Mouse (Mus musculus) thymus, adult 18-20 months (tissue): ENCODE results near the gene Sh3bgrl2.

ENCODE experiments used
- DNase-seq, 2 experiments: peaks; one replicate each; pipeline ENCODE4 v3.0.0; 2022; ENCODE audit warnings: mixed read lengths in 2 of 2

Gene Sh3bgrl2

DNA sequence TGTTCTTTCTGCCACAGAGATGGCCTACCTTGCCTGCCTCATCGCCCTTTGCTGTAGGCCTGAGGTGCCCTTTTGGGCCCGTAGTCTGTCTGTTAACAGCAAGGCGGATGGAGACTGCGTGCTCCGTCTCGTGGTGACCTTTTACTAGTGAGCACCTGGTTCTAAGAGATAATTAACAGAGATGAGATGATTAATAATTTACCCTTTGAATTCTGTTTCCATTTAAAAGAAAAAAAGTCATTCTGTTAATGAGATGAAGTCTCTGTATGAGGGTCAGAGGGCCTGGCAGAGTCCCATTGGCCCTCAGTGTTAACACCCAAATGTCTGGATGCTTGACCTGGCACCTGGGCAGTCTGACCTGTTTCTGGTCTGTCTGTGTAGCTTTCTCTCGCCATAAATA, 14.8 kb downstream of the Sh3bgrl2 start:
- no peak for DNase-seq

DNA sequence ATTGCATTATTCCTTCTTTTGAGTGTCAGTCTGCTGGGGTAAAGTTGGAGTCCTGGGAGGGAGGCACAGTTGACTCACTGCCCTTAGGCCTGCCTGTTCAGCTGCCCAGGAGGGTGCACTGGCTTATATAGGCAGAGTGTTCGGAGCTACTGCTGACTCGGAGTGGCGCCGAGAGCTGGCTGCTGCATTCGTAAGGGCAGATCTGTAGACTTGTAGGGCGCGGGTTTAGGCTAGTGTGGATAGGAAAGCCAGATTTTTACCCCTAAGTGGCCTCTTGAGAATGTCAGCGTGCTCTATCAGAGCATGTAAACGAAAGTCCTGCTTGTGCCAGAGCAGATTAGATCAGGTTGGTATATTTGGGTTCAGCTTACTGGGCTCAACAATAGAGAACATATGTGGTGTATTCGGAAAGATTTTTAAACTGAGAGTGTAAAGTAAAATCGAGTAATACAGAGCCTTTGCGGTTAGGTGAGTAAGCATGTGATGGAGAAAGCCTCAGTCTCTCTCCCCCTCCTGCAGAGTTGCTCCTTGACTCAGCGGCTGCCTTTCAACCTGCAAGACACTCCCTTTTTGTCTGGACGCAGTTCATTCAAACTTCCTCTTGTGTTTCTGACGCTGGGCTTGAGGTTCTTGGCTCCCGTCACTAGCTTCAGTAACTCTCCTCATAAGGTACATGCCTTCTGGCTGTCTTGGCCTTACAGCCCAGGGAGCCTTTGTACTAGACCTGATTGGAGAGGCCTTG, 15.9 kb downstream of the Sh3bgrl2 start:
- DNase-seq: no peak

- no peak for DNase-seq
Observed at GRCm38 (mm10) chr9:83564934-83565652, 17.0 kb downstream of the Sh3bgrl2 start.

DNA sequence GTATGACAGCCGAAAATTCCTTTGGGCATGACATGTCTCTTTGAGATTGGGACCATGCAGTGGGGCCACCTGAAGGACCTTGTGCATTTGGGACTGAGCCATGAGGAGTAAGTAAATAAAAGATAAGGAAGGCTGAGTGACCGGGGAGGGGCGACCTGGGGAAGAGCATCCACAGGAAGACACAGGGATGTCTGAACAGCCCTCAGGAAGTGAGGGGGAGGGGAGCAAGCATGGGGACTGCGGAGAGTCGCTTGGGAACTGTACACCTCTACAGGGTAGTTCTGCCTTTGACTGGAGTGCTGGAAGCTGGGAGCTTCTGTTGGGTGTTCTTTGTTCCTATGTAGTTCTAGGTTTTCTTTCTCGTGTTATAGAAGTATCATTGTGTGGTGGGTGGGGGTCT, 18.0 kb downstream of the Sh3bgrl2 start:
- DNase-seq: no peak

DNA sequence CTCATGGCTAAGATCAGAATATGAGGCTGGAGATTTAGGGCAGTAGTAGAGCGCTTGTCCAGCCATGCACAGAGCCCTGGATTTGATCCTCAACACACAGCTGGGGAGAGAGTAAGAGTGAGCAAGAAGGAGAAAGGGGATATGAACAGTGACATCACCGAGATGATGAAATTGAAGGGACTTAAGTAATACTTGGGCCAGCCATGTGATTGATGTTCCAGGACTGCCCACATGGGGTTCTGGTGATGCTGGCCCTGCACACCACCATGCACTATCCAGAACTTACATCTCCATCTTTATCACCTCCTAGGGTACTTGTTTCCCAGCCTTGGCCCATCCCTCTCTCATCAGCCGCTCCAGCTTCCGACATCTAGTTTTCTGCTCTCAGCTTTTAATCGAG, 20.0 kb downstream of the Sh3bgrl2 start:
- no peak for DNase-seq

GRCm38 (mm10) chr9:83568937-83569336, 20.8 kb downstream of the Sh3bgrl2 start:
- DNase-seq: no peak

DNA sequence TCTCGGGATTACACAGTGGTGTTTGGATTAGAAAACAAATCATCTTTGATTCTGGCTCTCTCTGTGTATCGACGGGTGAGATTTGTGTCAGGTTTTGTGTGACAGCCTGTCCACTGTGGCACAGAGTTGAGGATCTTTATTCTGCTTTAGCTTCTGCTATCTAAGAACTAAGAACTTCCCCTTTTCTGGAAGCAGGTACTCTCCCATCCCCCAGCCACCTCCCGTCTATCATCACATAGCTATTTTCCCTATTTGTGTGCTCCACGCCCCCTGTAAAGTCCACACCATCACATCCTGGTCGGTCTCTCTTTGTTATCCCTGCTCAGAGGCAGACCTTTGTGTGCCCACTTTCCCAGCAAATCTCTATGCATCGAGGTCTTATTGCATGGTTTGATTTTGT, 21.8 kb downstream of the Sh3bgrl2 start:
- no peak for DNase-seq

- DNase-seq: no peak
Observed at GRCm38 (mm10) chr9:83571315-83571714, 23.2 kb downstream of the Sh3bgrl2 start.

GRCm38 (mm10) chr9:83572326-83572725, 24.2 kb downstream of the Sh3bgrl2 start:
- no peak for DNase-seq

- no peak for DNase-seq
Observed at GRCm38 (mm10) chr9:83572870-83573269, 24.7 kb downstream of the Sh3bgrl2 start.

GRCm38 (mm10) chr9:83573588-83573987, 25.5 kb downstream of the Sh3bgrl2 start:
- DNase-seq: no peak

DNA sequence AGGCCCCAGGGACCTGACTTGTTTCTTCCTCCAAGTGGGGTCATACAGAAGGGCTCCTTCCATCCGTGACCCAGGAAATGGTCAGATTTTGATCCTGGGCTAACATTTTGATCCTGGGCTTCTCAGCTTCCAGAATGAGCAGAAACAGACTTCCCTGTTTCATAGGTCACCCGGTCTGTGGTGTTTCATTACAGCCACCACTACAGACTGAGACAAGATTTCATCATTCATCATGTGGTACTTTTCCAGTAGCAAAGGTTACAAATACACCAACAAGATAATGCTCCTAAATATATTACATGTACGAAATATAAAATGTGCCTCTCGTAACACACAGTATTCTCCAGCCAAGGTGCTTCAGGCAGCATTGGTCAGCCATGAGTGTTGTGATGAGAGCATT, 27.3 kb downstream of the Sh3bgrl2 start:
- no peak for DNase-seq

GRCm38 (mm10) chr9:83576018-83576688, 28.0 kb downstream of the Sh3bgrl2 start:
- no peak for DNase-seq

DNA sequence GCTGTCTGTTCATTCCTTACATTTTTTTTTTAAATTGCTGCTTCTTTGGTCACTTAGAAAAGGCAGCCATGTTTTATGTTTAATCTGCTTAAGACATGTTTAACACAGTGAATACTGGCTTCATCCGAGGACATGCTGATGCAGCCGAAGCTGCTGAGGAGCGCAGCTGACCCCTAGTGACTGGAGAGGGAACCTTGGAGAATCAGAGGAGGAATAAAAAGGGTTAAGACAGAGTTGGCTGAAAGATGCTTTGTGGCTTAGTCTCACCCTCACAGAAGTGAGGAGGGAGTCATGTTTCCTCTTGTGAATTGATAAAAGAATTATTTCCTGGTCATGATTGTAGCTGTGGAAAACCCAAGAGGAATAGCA, 28.5 kb downstream of the Sh3bgrl2 start:
- no peak for DNase-seq

DNA sequence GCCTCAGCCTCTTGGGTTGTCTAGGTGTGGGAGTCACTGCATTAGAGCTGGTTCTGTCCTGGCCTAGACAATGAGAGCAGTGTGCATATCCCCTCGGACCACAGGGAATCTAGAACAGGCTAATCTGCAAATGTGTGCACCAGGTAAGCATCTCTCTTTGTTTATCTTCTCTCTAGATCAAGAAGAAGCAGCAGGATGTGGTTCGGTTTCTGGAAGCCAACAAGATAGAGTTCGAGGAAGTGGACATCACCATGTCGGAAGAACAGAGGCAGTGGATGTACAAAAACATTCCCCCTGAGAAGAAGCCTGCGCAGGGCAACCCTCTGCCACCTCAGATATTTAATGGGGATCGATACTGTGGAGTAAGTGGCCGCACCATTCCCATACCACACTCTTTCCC, 29.1 kb downstream of the Sh3bgrl2 start:
- DNase-seq: no peak

- no peak for DNase-seq
Observed at GRCm38 (mm10) chr9:83579049-83579448, 30.9 kb downstream of the Sh3bgrl2 start.

- DNase-seq: no peak
Observed at GRCm38 (mm10) chr9:83582748-83583147, 34.6 kb downstream of the Sh3bgrl2 start.

- DNase-seq: no peak
Observed at GRCm38 (mm10) chr9:83586316-83587050, 38.4 kb downstream of the Sh3bgrl2 start.

DNA sequence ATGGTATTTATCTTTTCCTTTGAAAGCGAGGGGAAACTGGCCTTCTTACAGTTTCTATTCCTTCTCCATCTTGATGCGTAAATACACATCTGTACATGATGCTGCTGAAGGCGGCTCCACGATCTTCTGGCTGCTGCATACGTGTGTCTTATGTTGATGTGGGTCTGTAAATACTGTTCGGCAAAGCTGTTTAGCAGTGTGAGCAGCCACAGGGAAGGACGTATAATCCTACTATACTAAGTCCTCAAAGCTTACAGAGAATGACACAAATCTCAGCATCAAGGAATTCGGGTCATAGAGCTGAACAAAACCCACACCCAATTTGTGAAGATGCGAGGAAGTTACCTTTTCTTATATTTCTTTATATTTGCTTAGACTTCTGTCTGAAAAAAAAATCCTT, 39.0 kb downstream of the Sh3bgrl2 start:
- DNase-seq: no peak

DNA sequence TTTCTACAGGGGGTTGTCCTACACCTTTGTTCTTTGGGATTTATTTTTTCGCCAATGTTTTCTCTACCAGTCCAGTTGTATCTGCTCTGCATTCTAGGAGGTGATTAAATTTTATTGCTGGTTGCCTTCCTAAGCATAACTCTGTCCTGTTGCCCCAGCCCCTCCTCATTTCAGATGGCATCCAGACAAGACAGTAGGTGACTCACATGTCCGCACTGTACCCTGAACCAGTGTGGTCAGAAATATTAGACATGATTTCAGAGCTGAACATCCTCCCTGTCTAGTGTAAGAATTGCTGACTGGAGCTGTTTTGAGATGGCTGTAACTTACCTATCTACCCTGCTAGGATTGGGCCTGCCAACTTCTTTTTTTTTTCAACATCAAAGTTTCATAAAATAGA, 40.9 kb downstream of the Sh3bgrl2 start:
- no peak for DNase-seq

GRCm38 (mm10) chr9:83589680-83590467, 41.7 kb downstream of the Sh3bgrl2 start:
- no peak for DNase-seq

DNA sequence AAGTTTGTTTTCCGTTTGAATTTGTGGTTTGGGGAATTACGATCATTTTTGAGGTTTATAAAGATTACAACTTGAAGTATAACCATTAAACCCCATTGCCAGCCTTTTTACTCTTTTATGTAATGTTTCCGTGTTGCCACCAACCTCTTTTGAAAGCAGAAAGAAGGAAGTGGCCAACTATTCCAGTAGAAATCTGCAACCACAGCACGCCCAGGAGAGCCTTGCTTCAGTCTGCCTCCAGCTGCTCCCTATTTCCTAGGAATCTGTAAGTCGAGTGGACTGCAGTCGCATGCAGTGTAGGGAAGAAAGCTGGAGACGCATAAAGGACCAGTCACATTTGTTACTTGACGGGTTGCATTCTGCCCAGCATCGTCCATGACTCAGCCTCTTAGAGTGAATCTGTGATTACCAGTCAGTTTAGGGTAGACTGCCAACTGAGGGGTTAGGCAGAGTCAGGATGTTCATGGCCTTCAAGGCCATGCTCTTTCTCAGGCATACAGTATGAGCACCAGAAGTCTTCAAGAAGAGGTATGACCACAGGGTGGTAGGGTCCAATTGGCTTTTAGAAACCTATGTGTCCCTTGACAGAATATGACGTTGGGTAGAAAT, 43.8 kb downstream of the Sh3bgrl2 start:
- no peak for DNase-seq
